Mouse (Mus musculus) stomach, postnatal 0 days (tissue): ENCODE data around the gene Podxl2. TPM values are rescaled to one million over a fixed set of nuclear protein-coding genes. Genes with fewer than 3 reads are reported as not detected.

ENCODE experiments used
- ATAC-seq: fragments of 200-750 bp; cut with Nextera tagmentation; 2 replicates; pipeline ENCODE4 v1.8.0; 2017; ENCODE audit not compliant: low FRiP score, low TSS enrichment
- DNase-seq: peaks from one replicate; pipeline ENCODE4 v3.0.0-alpha.2; 2016; ENCODE audit warnings: low spot score
- H3K27ac ChIP-seq: fragments of 300-500 bp; sonication (generic); replicated peaks from 2 replicates; pipeline ENCODE4 v1.5.1; 2014; ENCODE audit warnings: mild to moderate bottlenecking, control low read depth
- H3K27me3 ChIP-seq: fragments of 300-500 bp; sonication (generic); 2 replicates; pipeline ENCODE4 v1.6.1; 2014; ENCODE audit warnings: low read length; ENCODE audit not compliant: control insufficient read depth, insufficient read depth
- H3K36me3 ChIP-seq: fragments of 300-500 bp; sonication (generic); 2 replicates; pipeline ENCODE4 v1.6.1; 2014; ENCODE audit warnings: low read length, mixed read lengths; ENCODE audit not compliant: control insufficient read depth, insufficient read depth
- H3K4me1 ChIP-seq: fragments of 300-500 bp; sonication (generic); replicated peaks from 2 replicates; pipeline ENCODE4 v1.6.1; 2014; ENCODE audit warnings: antibody characterized with exemption; ENCODE audit not compliant: control insufficient read depth, insufficient read depth
- H3K4me2 ChIP-seq: fragments of 300-500 bp; sonication (generic); replicated peaks from 2 replicates; pipeline ENCODE4 v1.6.1; 2014; ENCODE audit warnings: low read depth, mild to moderate bottlenecking, control low read depth, moderate library complexity
- H3K4me3 ChIP-seq: fragments of 300-500 bp; sonication (generic); 2 replicates; pipeline ENCODE4 v1.5.1; 2014; ENCODE audit warnings: low read depth, low read length, control low read depth
- H3K9ac ChIP-seq: fragments of 300-500 bp; sonication (generic); 2 replicates; pipeline ENCODE4 v1.6.1; 2014; ENCODE audit warnings: mild to moderate bottlenecking, low read length, control low read depth, mixed read lengths
- H3K9me3 ChIP-seq: fragments of 300-500 bp; sonication (generic); 2 replicates; pipeline ENCODE4 v1.6.1; 2016; ENCODE audit warnings: low read length; ENCODE audit not compliant: control insufficient read depth
- CTCF ChIP-seq: IDR thresholded peaks from 2 replicates; pipeline ENCODE4 v1.5.1; 2016; ENCODE audit warnings: antibody characterized with exemption, low read depth, mild to moderate bottlenecking, moderate library complexity
- EP300 ChIP-seq: optimal IDR thresholded peaks from 2 replicates; pipeline ENCODE3; 2016; ENCODE audit warnings: antibody characterized with exemption
- WGBS: fragments of 180-500 bp; shearing (Covaris S2); extraction: QIAGEN DNeasy Blood & Tissue Kit; methylation state at CpG from one replicate; pipeline ENCODE4 v1.1.7; 2014; 5-methylcytosine and 5-hydroxymethylcytosine counted together
- polyA plus RNA-seq: library from polyadenylated mRNA; unstranded; fragments of >200 nt; fragmentation: Nextera tagmentation; extraction: Ambion mirVana; gene quantifications from 2 replicates; pipeline ENCODE4 v1.2.1, GENCODE M21; 2015

Gene Podxl2
- polyA plus RNA-seq, 1 experiment from 2014 or later = 31.4 TPM

DNA sequence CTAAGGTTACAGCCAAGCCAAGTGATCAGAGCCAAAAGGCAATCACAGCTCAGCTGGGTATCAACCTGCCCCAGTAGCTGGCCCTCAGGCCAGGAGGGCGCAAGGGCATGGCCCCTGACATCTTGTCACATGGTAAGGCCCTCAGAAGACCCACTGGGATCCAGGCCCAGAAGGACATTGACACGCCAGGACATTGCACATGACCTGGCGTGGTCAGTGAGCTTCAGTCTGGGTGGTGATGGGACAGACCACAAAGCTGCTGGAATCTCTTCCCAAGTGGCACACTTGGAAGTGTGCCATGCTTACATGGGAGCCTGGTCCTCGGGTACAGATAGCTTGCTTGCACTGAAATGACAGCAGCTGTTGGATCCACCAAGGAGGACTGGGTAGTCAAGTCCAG lies 38.2 kb upstream of the Podxl2 start:
- H3K9ac ChIP-seq = no peak overlapping the region
- no peaks in the 10 kb centered on the region for H3K9me3 ChIP-seq
- H3K36me3 ChIP-seq = peaks cover 22% of the 10 kb centered on the region; the same call in 1 of the 2 replicates
- no peak overlapping the region for H3K27ac ChIP-seq
- no peak overlapping the region for H3K4me2 ChIP-seq
- DNase-seq (no peak), ATAC-seq (no peak)
- WGBS = 83% methylated on average over 4 of the region's 4 CpGs
- H3K4me1 ChIP-seq = no peaks in the 10 kb centered on the region
- TF ChIP-seq EP300 (no peak), CTCF (no peak)
- no peak overlapping the region for H3K4me3 ChIP-seq
- H3K27me3 ChIP-seq = no peaks in the 10 kb centered on the region

DNA sequence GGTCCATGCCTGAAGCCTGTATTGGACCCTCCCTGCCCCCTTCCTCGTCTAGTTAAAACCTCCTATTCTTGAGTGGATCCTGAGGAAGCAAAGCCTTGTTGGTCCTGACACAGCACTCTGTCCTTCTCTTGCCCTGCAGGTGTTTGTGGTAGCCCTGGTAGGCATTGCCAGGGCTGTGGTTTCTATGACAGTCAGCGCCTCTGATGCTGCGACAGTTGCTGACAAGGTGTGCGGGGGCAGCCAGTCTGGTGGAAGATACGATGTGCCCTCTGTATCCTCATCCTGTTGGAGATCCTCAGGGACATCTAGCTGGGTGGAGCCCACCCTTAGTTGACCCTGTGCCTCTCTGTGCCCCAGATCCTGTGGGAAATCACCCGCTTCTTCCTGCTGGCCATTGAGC lies 34.3 kb upstream of the Podxl2 start:
- DNase-seq (no peak), ATAC-seq (no peak)
- WGBS = 85% methylated on average over 6 of the region's 6 CpGs
- H3K36me3 ChIP-seq = peaks cover 24% of the 10 kb centered on the region
- H3K27ac ChIP-seq = no peak overlapping the region
- H3K4me3 ChIP-seq = no peak overlapping the region
- no peaks in the 10 kb centered on the region for H3K4me1 ChIP-seq
- H3K9ac ChIP-seq = no peak overlapping the region
- TF ChIP-seq CTCF (no peak), EP300 (no peak)
- H3K27me3 ChIP-seq = no peaks in the 10 kb centered on the region
- no peak overlapping the region for H3K4me2 ChIP-seq
- no peaks in the 10 kb centered on the region for H3K9me3 ChIP-seq

- ATAC-seq = peak; percentile 39; the same call in 1 of the 2 replicates
- H3K9ac ChIP-seq = no peak overlapping the region
- H3K4me1 ChIP-seq = peaks cover 9% of the 10 kb centered on the region
- no peak overlapping the region for H3K4me3 ChIP-seq
- 19% methylated on average over 16 of the region's 16 CpGs for WGBS
- H3K27me3 ChIP-seq = no peaks in the 10 kb centered on the region
- H3K4me2 ChIP-seq = peak overlapping the region; percentile 27; the same call in 1 of the 2 replicates
- TF ChIP-seq EP300 (no peak), CTCF (peak; percentile 96)
- DNase-seq = peak; percentile 81
- peaks cover 21% of the 10 kb centered on the region for H3K36me3 ChIP-seq
- no peak overlapping the region for H3K27ac ChIP-seq
- no peaks in the 10 kb centered on the region for H3K9me3 ChIP-seq
These were observed 31.7 kb upstream of the Podxl2 start for GRCm38 (mm10) chr6:88906369-88907108.

DNA sequence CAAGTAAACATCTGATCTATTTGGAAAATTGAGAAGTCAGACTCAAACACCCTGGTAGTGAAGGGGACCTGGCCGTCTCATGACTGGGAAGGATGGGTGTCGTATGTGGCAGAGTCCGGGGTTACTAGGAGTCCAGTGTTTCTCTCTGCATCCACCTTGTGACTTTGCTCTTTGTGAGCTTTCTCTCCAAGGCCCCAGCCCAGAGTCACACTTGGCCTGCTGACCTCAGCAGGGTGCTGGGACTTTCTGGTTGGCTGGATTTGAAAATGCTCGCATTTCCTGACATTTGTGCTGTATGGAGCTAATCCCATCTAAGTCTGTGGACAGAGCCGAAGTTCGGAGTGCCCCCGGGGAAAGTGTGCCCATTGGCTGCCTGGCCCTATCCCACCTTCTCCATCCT lies 30.2 kb upstream of the Podxl2 start:
- DNase-seq (no peak), ATAC-seq (no peak)
- peaks cover 11% of the 10 kb centered on the region for H3K36me3 ChIP-seq
- no peaks in the 10 kb centered on the region for H3K9me3 ChIP-seq
- no peak overlapping the region for H3K4me3 ChIP-seq
- no peak overlapping the region for H3K4me2 ChIP-seq
- no peak overlapping the region for H3K27ac ChIP-seq
- whole genome bisulfite sequencing = 89% methylated on average over 7 of the region's 7 CpGs
- H3K27me3 ChIP-seq = no peaks in the 10 kb centered on the region
- TF ChIP-seq EP300 = no peak
- TF ChIP-seq CTCF = no peak
- no peak overlapping the region for H3K9ac ChIP-seq
- peaks cover 9% of the 10 kb centered on the region for H3K4me1 ChIP-seq

DNA sequence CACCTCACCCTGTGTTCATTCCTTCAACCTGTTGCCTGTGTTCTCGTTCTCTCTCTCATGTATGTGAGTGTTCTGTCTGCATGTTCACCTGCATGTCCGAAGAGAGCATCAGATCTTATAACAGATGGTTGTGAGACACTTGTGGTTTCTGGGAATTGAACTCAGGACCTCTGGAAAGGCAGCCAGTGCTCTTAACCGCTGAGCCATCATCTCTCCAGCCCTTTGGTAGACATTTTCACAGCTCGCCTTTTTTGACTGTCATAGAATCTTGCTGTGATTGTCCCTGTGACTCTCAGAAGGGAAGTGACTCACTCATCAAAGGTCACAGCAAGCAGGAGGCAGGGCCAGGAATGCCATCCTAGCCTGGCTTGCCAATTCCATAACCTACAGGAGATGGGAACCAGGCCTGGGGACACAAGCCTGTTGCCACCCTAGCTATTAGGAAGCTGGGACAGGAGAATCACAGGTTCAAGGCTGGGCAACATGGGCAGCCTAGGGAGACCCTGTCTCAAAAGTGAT lies 29.7 kb upstream of the Podxl2 start:
- Histone ChIP-seq H3K4me3 (no peak overlapping the region), H3K9me3 (no peaks in the 10 kb centered on the region), H3K4me2 (no peak overlapping the region), H3K4me1 (peaks cover 9% of the 10 kb centered on the region), H3K27me3 (no peaks in the 10 kb centered on the region), H3K36me3 (peaks cover 6% of the 10 kb centered on the region; the same call in 1 of the 2 replicates), H3K9ac (no peak overlapping the region), H3K27ac (no peak overlapping the region)
- ATAC-seq (no peak), DNase-seq (no peak)
- TF ChIP-seq EP300 = no peak
- 81% methylated on average over 4 of the region's 4 CpGs for WGBS

GRCm38 (mm10) chr6:88903708-88904107 lies 28.9 kb upstream of the Podxl2 start:
- Histone ChIP-seq H3K4me2 (peak overlapping the region; percentile 95), H3K4me3 (peak overlapping the region; percentile 84; the same call in 1 of the 2 replicates), H3K27me3 (no peaks in the 10 kb centered on the region), H3K9ac (peak overlapping the region; percentile 91), H3K27ac (peak overlapping the region; percentile 30; the same call in 1 of the 2 replicates), H3K9me3 (no peaks in the 10 kb centered on the region), H3K36me3 (peaks cover 3% of the 10 kb centered on the region; the same call in 1 of the 2 replicates), H3K4me1 (peaks cover 9% of the 10 kb centered on the region)
- DNase-seq = no peak
- ATAC-seq = no peak
- TF ChIP-seq CTCF = no peak
- TF ChIP-seq EP300 = no peak
- WGBS = 66% methylated on average over 5 of the region's 5 CpGs
